ENCODE assay signal across 13 mouse cellular contexts in the genomic region with DNA sequence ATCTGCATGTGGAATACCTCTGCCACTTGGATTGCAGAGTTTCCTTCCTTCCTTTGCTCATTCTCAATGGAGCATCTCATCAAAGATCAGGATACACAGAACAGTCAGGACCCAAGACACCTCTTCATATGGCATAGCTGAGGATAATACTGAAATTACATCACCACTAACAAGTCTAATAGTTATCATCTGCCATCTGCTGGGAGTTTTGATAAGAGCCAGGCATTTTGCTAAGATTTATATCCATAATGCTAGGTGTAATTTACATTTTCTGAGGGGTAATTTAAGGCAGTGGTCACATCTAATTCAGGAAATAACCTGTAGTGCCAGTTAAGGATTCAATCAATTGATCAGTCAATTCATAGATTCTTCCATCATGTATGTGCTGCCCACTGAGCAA.
"Had no signal": no experiment of that assay in that cellular context is flagged by ENCODE, and none has a peak within 500 bp of the region (broad histone marks: within the 10 kb centered on the region; RNA-seq: fewer than 3 reads in every experiment).

No protein-coding gene starts in this region.

- H3K4me2 ChIP-seq: limb, embryonic 12.5 days; liver, embryonic 13.5 days had no signal

- H3K27me3 ChIP-seq: liver, embryonic 13.5 days had no signal

- ATAC-seq: liver, postnatal 0 days; midbrain, embryonic 16.5 days had no signal

- H3K4me3 ChIP-seq: limb, embryonic 12.5 days; liver, embryonic 13.5 days had no signal

- H3K4me1 ChIP-seq: liver, embryonic 13.5 days had no signal

- H3K9me3 ChIP-seq: limb, embryonic 12.5 days; liver, embryonic 13.5 days had no signal

- H3K27ac ChIP-seq: limb, embryonic 12.5 days; liver, embryonic 13.5 days had no signal

- DNase-seq: kidney, adult 11 months; kidney, postnatal 10 days; kidney, postnatal 4 days; liver; liver, embryonic 13.5 days; liver, postnatal 0 days; lung, postnatal 36 days; right cerebral cortex, adult 18-20 months; right cerebral cortex, postnatal 25 days; thymus, adult 18-20 months; thymus, postnatal 14 days had no signal

- H3K36me3 ChIP-seq: limb, embryonic 12.5 days; liver, embryonic 13.5 days had no signal

- H3K9ac ChIP-seq: limb, embryonic 12.5 days; liver, embryonic 13.5 days; liver, postnatal 0 days had no signal
